Mouse (Mus musculus): ENCODE measurements at regions not wholly inside any gene's neighbourhood (a gene's known extent, or its start where the extent isn't known, plus 50 kb on each side); places are given as distances from the start of the nearest gene placed in this dataset.

GRCm38 (mm10) chr10:45009676-45010075 lies 57.3 kb upstream of the Prep start:
- no peak for DNase-seq (ENCODE audit: low spot score)

GRCm38 (mm10) chr10:45009235-45009634 lies 57.8 kb upstream of the Prep start:
- no peak for DNase-seq (ENCODE audit: low spot score)

- no peak for DNase-seq (ENCODE audit: low spot score)
Observed at GRCm38 (mm10) chr10:45004037-45004653, 62.9 kb upstream of the Prep start.

GRCm38 (mm10) chr10:45003344-45003681 lies 63.7 kb upstream of the Prep start:
- DNase-seq (ENCODE audit: low spot score) = no peak

GRCm38 (mm10) chr10:45002637-45003343 lies 64.2 kb upstream of the Prep start:
- no peak for DNase-seq (ENCODE audit: low spot score)

- DNase-seq (ENCODE audit: low spot score) = no peak
Observed at GRCm38 (mm10) chr10:45000873-45001859, 65.8 kb upstream of the Prep start.

GRCm38 (mm10) chr10:45000027-45000840 lies 66.8 kb upstream of the Prep start:
- no peak for DNase-seq (ENCODE audit: low spot score)

GRCm38 (mm10) chr10:44997906-44998289 lies 69.1 kb upstream of the Prep start:
- DNase-seq (ENCODE audit: low spot score) = no peak

GRCm38 (mm10) chr10:44997184-44997905 lies 69.7 kb upstream of the Prep start:
- DNase-seq (ENCODE audit: low spot score) = no peak

GRCm38 (mm10) chr10:44995756-44996155 lies 71.2 kb upstream of the Prep start:
- no peak for DNase-seq (ENCODE audit: low spot score)

- no peak for DNase-seq (ENCODE audit: low spot score)
Observed at GRCm38 (mm10) chr10:44994385-44995281, 72.4 kb upstream of the Prep start.

GRCm38 (mm10) chr10:44993470-44994260 lies 73.3 kb upstream of the Prep start:
- DNase-seq (ENCODE audit: low spot score) = no peak

GRCm38 (mm10) chr10:44989539-44989938 lies 77.5 kb upstream of the Prep start:
- no peak for DNase-seq (ENCODE audit: low spot score)

GRCm38 (mm10) chr10:44988756-44989155 lies 78.2 kb upstream of the Prep start:
- DNase-seq (ENCODE audit: low spot score) = no peak

GRCm38 (mm10) chr10:44987615-44988014 lies 79.4 kb upstream of the Prep start:
- DNase-seq (ENCODE audit: low spot score) = no peak

GRCm38 (mm10) chr10:44981913-44982312 lies 85.1 kb upstream of the Prep start:
- DNase-seq (ENCODE audit: low spot score) = no peak

- no peak for DNase-seq (ENCODE audit: low spot score)
Observed at GRCm38 (mm10) chr10:44976815-44977214, 90.2 kb upstream of the Prep start.

- DNase-seq (ENCODE audit: low spot score) = no peak
Observed at GRCm38 (mm10) chr10:44971911-44972310, 95.1 kb upstream of the Prep start.

- DNase-seq (ENCODE audit: low spot score) = no peak
Observed at GRCm38 (mm10) chr10:44959968-44960367, 107.0 kb upstream of the Prep start.

Data from ovary, adult 18-20 months (tissue).